Mouse (Mus musculus) CD4-positive naive resting alpha-beta T cell, adult 57 days (primary cell): ENCODE measurements around the gene Trpc1. TPM values are rescaled to one million over a fixed set of nuclear protein-coding genes. Genes with fewer than 3 reads are reported as not detected.

ENCODE experiments used
- total RNA-seq: library from RNA; stranded (reverse); gene quantifications from one replicate; pipeline ENCODE4 v1.2.4, GENCODE M21; 2023

Gene Trpc1
- total RNA-seq = 0.44 TPM

DNA sequence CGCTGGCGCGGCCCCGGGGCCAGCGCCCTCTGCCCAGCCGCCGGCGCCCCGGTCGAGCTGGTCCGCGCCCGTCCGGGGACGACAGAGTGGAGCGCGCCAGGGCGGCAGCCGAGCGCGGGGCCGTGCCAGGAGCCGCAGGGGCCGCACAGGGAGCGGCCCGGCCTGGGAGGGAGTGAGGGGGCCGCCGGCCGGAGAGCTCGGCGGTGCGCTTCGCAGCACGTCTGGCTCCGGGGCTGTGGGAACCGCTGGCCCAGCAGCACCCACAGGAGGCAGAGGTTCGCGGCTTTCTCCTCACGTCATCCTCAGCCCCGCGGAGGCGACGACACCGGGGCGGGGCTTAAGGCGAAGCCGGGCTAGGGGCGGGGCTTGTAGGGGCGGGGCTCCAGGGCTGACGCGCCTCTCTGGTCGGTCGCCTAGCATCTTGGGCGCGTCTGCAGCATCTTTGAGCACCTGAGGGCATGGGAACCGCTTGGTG, at the start of gene Trpc1:
Gene Trpc1 (minus strand): TSS at position 339 of the 475 bp plus-strand sequence.

Other genes starting within 250 kb of the Trpc1 start
- 94.1 TPM for gene U2surp, start 238.4 kb downstream of the Trpc1 start, total RNA-seq
- gene Paqr9, start 190.7 kb downstream of the Trpc1 start, total RNA-seq = 0.30 TPM
- 0.12 TPM for gene Pcolce2, start 112.8 kb downstream of the Trpc1 start, total RNA-seq
- gene Pls1, start 94.9 kb upstream of the Trpc1 start, total RNA-seq = not detected
- gene Atr, start 107.2 kb upstream of the Trpc1 start, total RNA-seq = 23.1 TPM
- gene Xrn1, start 204.4 kb upstream of the Trpc1 start, total RNA-seq = 57.3 TPM